Mouse (Mus musculus) urinary bladder, postnatal 0 days (tissue): ENCODE measurements around the gene Chrnd. TPM values are rescaled to one million over a fixed set of nuclear protein-coding genes. Genes with fewer than 3 reads are reported as not detected.

Source experiments
- polyA plus RNA-seq: library from polyadenylated mRNA; unstranded; fragments of >200 nt; fragmentation: Nextera tagmentation; extraction: Ambion mirVana; gene quantifications from 2 replicates; pipeline ENCODE4 v1.2.1, GENCODE M21; 2015

The Chrnd gene
- polyA plus RNA-seq = not detected in 2 replicates

GRCm38 (mm10) chr1:87190429-87190828 is at the start of gene Chrnd:
Gene Chrnd, plus strand, starts transcription at chr1:87190607.

DNA sequence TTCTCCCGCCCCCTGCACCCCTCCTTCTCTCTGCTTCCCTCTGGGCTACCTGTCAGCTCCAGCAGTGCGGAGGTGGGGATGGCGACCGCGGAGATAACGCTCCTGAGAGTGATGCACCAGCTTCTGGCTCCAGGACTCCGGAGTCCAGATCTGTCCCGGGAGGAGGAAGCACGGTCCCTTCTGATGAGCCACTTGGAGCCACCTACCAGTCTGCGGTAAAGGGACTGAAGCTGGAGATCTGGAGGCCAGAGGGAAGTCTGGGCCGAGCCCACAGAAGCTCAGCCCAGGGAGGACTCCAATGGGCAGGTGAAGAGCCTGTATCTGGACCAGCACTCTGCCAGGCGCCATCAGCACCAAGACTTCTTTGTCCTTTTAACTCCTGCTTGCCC is 34.2 kb upstream of the Chrnd start, which contains the start of gene Ecel1:
Ecel1 (minus strand) TSS at position 323 of the 389 bp plus-strand sequence.

DNA sequence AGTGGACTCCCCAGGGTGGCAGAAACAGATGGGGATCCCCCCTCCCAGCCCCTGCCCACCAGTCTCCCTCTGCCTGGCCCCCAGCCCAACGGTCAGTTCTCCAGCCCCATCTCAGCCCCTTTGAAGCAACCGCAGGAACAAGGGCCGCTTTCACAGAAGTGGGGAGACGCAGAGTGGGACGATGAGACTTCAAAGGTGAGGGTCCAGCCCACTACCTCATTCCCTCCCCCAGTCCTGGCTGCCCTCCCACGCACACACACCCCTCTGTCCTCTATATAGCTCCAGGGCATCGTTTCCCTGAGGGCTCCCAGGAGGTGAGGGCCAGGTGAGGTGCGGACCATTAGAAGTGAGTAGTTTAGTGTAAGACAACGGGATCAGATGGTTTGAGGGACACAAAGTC is 7.4 kb upstream of the Chrnd start, which contains the start of gene Prss56:
Prss56 (plus strand) TSS at position 301 of the 400 bp plus-strand sequence.

GRCm38 (mm10) chr1:87204465-87204864 is 14.1 kb downstream of the Chrnd start, which contains the start of gene Chrng:
Gene Chrng, plus strand, starts transcription at chr1:87204657.

GRCm38 (mm10) chr1:87213735-87214704 is 23.6 kb downstream of the Chrnd start, which contains the start of gene Eif4e2:
Gene Eif4e2, plus strand, starts transcription at chr1:87213914.

Other genes with a start within 250 kb of the Chrnd start
- gene Alppl2, start 100.7 kb upstream of the Chrnd start, polyA plus RNA-seq = 0.07 and 0.68 TPM in 2 replicates
- gene Alpi, start 89.0 kb upstream of the Chrnd start, polyA plus RNA-seq = not detected in 2 replicates
- not detected in 2 replicates for gene Akp3, start 65.6 kb upstream of the Chrnd start, polyA plus RNA-seq
- 1.1 and 1.6 TPM in 2 replicates for gene Ecel1, start 34.1 kb upstream of the Chrnd start, polyA plus RNA-seq
- 0.16 TPM in 1 of 2 replicates, not detected in the other for gene Prss56, start 7.3 kb upstream of the Chrnd start, polyA plus RNA-seq
- not detected in 2 replicates for gene Chrng, start 14.1 kb downstream of the Chrnd start, polyA plus RNA-seq
- 134 and 140 TPM in 2 replicates for gene Eif4e2, start 23.3 kb downstream of the Chrnd start, polyA plus RNA-seq
- gene Efhd1, start 73.8 kb downstream of the Chrnd start, polyA plus RNA-seq = 0.28 and 0.54 TPM in 2 replicates
- 22.1 and 22.4 TPM in 2 replicates for gene Gigyf2, start 136.4 kb downstream of the Chrnd start, polyA plus RNA-seq
- 0.15 and 0.17 TPM in 2 replicates for gene Kcnj13, start 204.1 kb downstream of the Chrnd start, polyA plus RNA-seq